Mouse (Mus musculus) limb, embryonic 12.5 days (tissue): ENCODE data around the gene Zfp609. TPM values are rescaled to one million over a fixed set of nuclear protein-coding genes. Genes with fewer than 3 reads are reported as not detected.

Experiments
- ATAC-seq: fragments of 200-750 bp; cut with Nextera tagmentation; 2 replicates; pipeline ENCODE4 v1.8.0; 2017; ENCODE audit warnings: low read depth, moderate TSS enrichment; ENCODE audit not compliant: insufficient number of reproducible peaks, insufficient read depth, low FRiP score, low TSS enrichment
- H3K27ac ChIP-seq: fragments of 300-500 bp; sonication (generic); 2 replicates; pipeline ENCODE4 v1.5.1; 2016; ENCODE audit warnings: mild to moderate bottlenecking, moderate library complexity
- H3K27me3 ChIP-seq: fragments of 300-500 bp; sonication (generic); 2 replicates; pipeline ENCODE4 v1.6.1; 2016; ENCODE audit warnings: mild to moderate bottlenecking, moderate library complexity
- H3K36me3 ChIP-seq: fragments of 300-500 bp; sonication (generic); 2 replicates; pipeline ENCODE4 v1.6.1; 2016; ENCODE audit warnings: mild to moderate bottlenecking, moderate library complexity
- H3K4me1 ChIP-seq: fragments of 300-500 bp; sonication (generic); replicated peaks from 2 replicates; pipeline ENCODE4 v1.6.1; 2016
- H3K4me2 ChIP-seq: fragments of 300-500 bp; sonication (generic); 2 replicates; pipeline ENCODE4 v1.6.1; 2016; ENCODE audit warnings: mild to moderate bottlenecking, moderate library complexity
- H3K4me3 ChIP-seq: fragments of 300-500 bp; sonication (generic); replicated peaks from 2 replicates; pipeline ENCODE4 v1.5.1; 2016; ENCODE audit warnings: mild to moderate bottlenecking
- H3K9ac ChIP-seq: fragments of 300-500 bp; sonication (generic); replicated peaks from 2 replicates; pipeline ENCODE4 v1.6.1; 2016; ENCODE audit warnings: mild to moderate bottlenecking, moderate library complexity
- H3K9me3 ChIP-seq: fragments of 300-500 bp; sonication (generic); 2 replicates; pipeline ENCODE4 v1.6.1; 2016; ENCODE audit warnings: mild to moderate bottlenecking, moderate library complexity
- whole genome bisulfite sequencing: fragments of 180-500 bp; shearing (Covaris S2); methylation state at CpG from one replicate; pipeline ENCODE4 v1.1.7; 2016; 5-methylcytosine and 5-hydroxymethylcytosine counted together
- polyA plus RNA-seq: library from polyadenylated mRNA; unstranded; fragments of >200 nt; fragmentation: Nextera tagmentation; extraction: Ambion mirVana; gene quantifications from 2 replicates; pipeline ENCODE4 v1.2.1, GENCODE M21; 2016

The Zfp609 gene
- 8.7 and 9.3 TPM in 2 replicates for polyA plus RNA-seq

DNA sequence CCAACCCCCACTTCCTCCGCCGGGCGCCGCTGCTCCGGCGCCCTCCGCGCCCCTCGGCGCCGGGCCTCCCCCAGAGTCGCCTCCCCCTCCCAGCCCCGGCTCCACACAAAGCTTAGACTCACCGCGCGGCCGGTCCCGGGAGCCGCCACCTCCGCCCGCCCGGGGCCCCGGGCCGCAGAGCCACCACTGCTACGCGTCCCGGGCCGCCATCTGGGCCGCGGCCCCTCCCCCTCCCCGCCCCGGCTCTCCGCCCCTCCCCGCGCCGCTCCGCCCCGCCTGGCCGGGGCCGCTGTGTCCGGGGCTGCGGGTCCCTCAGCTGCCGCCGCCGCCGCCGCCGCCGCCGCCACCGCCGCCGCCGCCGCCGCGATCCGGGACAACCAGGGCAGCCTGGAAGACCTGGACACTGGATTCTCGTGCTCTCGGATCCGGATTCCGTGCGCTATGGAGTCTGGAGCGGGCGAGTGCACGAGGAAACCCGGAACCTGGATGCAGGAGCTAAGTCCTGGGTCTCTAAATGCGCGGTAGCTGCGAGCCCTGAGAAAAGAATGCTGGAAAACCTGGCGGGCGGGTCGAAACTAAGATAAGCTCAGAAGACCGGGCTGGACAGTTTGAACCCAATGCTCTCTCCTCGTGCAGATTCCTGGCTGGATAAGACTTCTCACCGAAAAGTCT lies at the start of gene Zfp609:
Zfp609 (minus strand) TSS at position 221 of the 672 bp plus-strand sequence.
- peaks cover 28% of the 10 kb centered on the region for H3K4me1 ChIP-seq
- peak; percentile 85 for ATAC-seq
- no peaks in the 10 kb centered on the region for H3K9me3 ChIP-seq
- H3K9ac ChIP-seq, result peak within 1 kb of the TSS; percentile 98
- 0 out of 2 replicates have a peak, but pooled peaks cover 4% of the 10 kb centered on the region for H3K36me3 ChIP-seq
- no peaks in the 10 kb centered on the region for H3K27me3 ChIP-seq
- peak within 1 kb of the TSS; percentile 87 for H3K4me3 ChIP-seq
- H3K4me2 ChIP-seq, result peak within 1 kb of the TSS; percentile 73
- peak within 1 kb of the TSS; percentile 99 for H3K27ac ChIP-seq
- under 1% methylated on average over 60 of the region's 76 CpGs for WGBS

DNA sequence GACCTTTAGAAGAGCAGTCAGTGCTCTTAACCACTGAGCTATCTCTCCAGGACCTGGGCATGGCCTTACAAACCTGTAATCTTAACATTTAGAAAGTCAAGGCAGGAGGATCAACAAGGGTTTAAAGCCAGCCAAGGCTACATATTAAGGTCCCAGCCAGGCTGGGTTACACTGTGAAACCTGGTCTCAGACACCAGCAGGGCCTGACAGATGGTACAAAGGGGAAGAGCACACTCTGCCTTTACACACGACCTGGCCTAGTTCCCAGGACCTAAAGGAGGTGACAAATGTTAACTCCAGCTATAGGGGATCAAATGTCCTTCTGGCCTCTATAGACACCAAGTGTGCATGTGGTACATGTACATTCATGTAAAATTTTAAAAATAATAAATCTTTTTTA lies 32.3 kb upstream of the Zfp609 start:
- WGBS, result 66% methylated on average over 1 of the region's 1 CpGs
- Histone ChIP-seq H3K36me3 (peaks cover 74% of the 10 kb centered on the region), H3K4me1 (no peaks in the 10 kb centered on the region), H3K9me3 (no peaks in the 10 kb centered on the region), H3K4me3 (no peak overlapping the region), H3K27me3 (no peaks in the 10 kb centered on the region), H3K4me2 (no peak overlapping the region), H3K27ac (no peak overlapping the region), H3K9ac (no peak overlapping the region)
- no peak for ATAC-seq

DNA sequence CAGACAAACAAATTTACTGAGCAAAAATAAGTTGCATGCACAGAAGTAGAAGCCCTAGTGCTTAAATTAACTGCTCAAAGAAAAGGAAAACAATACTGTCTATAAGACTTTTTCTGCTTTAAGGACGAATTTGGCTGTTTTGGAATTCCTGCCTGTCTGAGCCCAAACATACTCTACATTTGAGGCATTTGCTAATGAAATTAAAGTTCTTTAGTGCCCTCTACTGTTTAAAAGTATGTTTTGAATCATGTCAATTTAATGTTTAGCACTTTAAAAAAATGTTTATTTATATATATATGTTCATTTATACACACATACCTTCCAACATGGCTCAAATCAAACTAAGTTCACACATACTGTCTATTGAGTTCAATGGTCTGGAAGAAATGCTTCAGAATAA lies 22.8 kb upstream of the Zfp609 start:
- no peak overlapping the region for H3K4me2 ChIP-seq

DNA sequence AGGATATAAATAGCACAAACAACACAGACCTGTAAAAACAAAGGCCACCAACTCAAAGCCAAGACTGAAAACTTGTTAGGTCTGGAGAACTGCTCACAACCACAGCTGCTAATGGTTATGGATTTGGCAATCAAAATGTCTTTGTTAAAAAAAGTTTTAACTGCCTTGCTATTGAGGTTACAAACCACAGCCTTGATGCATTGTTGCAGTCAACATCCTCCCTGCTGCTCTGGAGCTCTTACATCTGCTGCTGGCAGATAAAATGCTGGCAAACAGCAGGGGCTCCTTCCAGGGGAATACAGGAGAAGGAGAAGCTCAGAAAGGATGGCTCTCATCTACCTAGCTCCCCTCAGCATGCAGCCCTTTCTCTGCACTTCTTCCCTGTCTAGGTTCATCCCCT lies 20.8 kb upstream of the Zfp609 start:
- Histone ChIP-seq H3K4me1 (no peaks in the 10 kb centered on the region), H3K36me3 (peaks cover 43% of the 10 kb centered on the region), H3K9me3 (no peaks in the 10 kb centered on the region), H3K4me2 (no peak overlapping the region), H3K27ac (no peak overlapping the region), H3K4me3 (no peak overlapping the region), H3K27me3 (no peaks in the 10 kb centered on the region), H3K9ac (no peak overlapping the region)
- no peak for ATAC-seq

More for the DNA sequence above, 22.8 kb upstream of the Zfp609 start:
- Histone ChIP-seq H3K27me3 (no peaks in the 10 kb centered on the region), H3K4me1 (no peaks in the 10 kb centered on the region), H3K36me3 (peaks cover 47% of the 10 kb centered on the region), H3K9ac (no peak overlapping the region), H3K9me3 (no peaks in the 10 kb centered on the region), H3K4me3 (no peak overlapping the region), H3K27ac (no peak overlapping the region)
- ATAC-seq, result no peak
- WGBS, result 26% methylated on average over 1 of the region's 1 CpGs

DNA sequence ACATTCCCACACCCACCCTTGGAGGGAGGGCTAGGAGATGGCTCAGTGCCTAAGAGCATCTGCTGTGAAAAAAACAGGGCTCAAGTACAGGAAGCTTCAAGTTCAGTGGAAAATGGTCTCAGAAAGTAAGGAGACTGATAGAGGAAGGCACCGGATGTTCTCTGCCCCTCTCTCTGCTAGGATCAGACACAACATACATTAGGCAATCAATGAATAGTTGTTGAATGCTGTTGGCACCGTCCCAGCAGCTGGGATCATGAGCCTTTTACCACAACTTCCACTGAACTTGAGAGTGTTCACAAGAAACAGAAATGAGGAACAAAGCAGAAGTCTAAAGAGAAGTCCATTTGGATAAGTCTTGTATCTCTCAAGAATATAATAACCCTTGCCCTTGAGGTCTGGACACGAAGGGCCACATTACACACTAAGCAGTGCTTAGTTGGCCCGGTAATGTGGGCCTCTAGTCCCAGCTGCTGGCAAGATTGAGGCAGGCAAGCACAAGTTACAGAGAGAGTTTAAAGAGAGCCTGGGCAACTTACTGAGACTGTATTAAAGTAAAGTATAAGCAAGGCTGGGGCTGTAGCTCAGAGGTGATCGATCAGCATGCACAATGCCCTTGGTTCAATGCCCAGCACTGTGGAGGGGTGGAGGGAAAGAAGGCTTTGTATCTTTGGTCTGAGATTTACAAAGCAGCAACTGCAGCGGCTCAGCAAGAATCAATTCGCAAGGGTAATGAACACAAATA lies 17.2 kb upstream of the Zfp609 start:
- Histone ChIP-seq H3K9ac (no peak overlapping the region), H3K4me1 (no peaks in the 10 kb centered on the region), H3K27me3 (no peaks in the 10 kb centered on the region), H3K4me3 (no peak overlapping the region), H3K36me3 (peaks cover 44% of the 10 kb centered on the region; the same call in 1 of the 2 replicates), H3K27ac (no peak overlapping the region), H3K4me2 (no peak overlapping the region), H3K9me3 (no peaks in the 10 kb centered on the region)
- no peak for ATAC-seq
- 90% methylated on average over 7 of the region's 7 CpGs for WGBS

DNA sequence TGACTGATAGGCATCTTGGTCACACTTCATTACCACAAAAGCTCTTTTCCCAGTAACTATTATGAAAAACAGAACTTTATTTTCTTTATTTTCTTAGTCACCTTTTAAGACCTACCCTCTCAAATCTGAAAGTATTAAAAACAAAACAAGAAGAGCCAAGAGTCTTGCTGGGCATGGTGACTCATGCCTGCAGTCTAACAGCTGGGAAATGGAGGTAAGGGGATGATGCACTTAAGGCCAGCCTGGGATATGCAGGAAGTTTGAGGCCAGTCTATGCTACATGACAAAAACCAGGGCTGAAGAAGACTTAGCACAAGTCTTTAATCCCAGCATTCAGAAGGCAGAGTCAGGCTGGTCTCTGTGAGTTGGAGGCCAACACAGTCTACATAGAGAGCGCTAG lies 12.5 kb upstream of the Zfp609 start:
- Histone ChIP-seq H3K4me1 (no peaks in the 10 kb centered on the region), H3K27me3 (no peaks in the 10 kb centered on the region), H3K4me2 (no peak overlapping the region), H3K36me3 (peaks cover 57% of the 10 kb centered on the region), H3K9me3 (no peaks in the 10 kb centered on the region), H3K4me3 (no peak overlapping the region), H3K27ac (no peak overlapping the region), H3K9ac (no peak overlapping the region)
- no peak for ATAC-seq
- 97% methylated on average over 1 of the region's 1 CpGs for WGBS

DNA sequence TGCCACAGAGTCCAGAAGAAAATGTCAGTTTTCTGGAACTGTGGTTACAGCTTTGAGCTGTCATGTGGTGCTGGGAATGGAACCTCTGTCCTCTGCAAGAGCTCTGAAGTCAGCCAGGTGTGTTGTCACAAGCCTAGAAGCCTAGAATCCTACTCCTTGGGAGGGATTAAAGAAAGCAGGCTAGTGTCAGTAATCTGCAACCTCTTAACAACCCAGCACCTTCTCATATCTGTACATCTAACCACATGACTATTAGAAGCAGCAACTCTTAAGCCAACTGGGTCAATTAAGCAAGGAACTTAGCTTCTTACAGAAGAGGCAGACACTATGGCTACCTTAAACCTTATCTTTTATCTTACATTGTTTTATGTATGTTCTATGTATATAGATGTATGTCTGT lies 9.6 kb upstream of the Zfp609 start:
- Histone ChIP-seq H3K4me3 (no peak overlapping the region), H3K4me1 (no peaks in the 10 kb centered on the region), H3K36me3 (peaks cover 43% of the 10 kb centered on the region), H3K9ac (no peak overlapping the region), H3K27me3 (no peaks in the 10 kb centered on the region), H3K4me2 (no peak overlapping the region), H3K9me3 (no peaks in the 10 kb centered on the region), H3K27ac (no peak overlapping the region)
- ATAC-seq, result no peak

DNA sequence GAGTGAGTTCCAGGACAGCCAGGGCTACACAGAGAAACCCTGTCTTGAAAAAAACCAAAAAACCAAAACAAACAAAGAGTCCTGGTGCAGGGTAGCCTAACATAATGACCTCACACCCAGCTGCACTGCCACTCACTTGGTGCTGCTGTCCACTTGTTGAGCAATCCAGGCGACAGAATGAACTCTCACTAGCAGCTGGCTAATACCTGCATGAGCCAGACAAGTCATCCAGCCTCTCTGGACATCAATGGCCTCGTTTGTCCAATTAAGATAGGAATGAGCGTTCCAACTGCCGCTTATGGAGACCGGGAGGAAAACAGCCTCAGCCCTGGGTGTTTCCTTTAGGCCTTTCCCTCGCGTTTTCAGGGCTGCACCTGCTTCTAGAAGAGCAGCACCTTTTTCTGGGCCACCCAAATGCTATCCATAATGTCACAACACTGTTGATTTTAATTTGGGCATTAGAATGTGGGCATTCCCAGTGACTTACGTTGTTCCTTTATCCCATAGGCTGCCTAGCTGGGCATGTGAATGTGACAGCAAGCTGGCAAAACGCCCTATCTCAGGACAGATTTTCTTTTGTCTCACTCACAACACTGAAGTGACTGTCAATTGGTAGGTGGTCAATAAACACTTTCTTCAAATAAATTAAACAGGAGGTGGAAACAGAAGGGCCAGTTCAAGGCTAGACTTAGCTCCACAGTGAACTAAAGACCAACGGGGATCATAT lies 7.4 kb upstream of the Zfp609 start:
- H3K9me3 ChIP-seq, result no peaks in the 10 kb centered on the region
- no peaks in the 10 kb centered on the region for H3K4me1 ChIP-seq
- no peak overlapping the region for H3K9ac ChIP-seq
- H3K27ac ChIP-seq, result no peak overlapping the region
- H3K4me2 ChIP-seq, result no peak overlapping the region
- H3K27me3 ChIP-seq, result no peaks in the 10 kb centered on the region
- H3K36me3 ChIP-seq, result peaks cover 33% of the 10 kb centered on the region
- 71% methylated on average over 10 of the region's 10 CpGs for WGBS
- no peak overlapping the region for H3K4me3 ChIP-seq
- ATAC-seq, result no peak

DNA sequence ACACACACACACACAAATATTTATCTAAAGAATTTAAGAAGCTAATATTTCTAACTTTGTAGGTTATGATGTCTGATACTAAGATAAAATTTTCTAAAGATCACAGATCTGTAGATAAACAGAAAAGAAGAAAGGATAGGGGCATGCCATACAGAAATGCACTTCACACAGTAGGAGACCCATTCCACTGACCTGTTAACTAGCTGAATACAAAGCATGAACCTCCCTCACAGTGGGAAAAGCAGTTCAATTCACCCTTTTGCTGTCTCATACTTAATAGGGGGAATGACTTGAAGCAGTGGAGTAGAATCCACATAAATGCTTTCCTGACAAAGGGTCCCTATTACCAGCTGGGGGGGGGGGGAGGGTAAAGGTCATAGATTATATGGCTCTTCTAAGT lies 6.3 kb upstream of the Zfp609 start:
- Histone ChIP-seq H3K4me3 (no peak overlapping the region), H3K36me3 (peaks cover 30% of the 10 kb centered on the region), H3K9ac (no peak overlapping the region), H3K27ac (no peak overlapping the region), H3K9me3 (no peaks in the 10 kb centered on the region), H3K27me3 (no peaks in the 10 kb centered on the region), H3K4me2 (no peak overlapping the region), H3K4me1 (no peaks in the 10 kb centered on the region; the same call in 1 of the 2 replicates)
- ATAC-seq, result no peak

DNA sequence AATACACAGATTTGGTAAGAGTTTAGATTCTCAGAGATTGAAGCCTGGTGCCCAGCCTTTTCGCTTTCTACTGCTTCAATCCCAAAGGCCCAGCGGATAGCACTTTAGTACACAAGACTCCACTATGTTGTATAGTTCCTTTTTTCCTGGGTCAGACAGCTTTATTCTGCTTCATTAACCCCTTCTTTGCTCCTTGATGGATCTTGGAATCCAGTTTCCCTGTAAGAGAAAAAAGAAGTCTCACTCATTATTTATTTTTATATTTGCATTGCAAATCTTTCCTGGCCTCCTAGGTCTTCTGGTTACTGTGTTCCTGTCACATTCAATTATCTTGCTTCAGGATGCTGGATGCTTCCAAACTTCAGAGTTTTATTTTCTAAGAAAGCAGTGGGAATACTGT lies 5.9 kb upstream of the Zfp609 start:
- 92% methylated on average over 2 of the region's 2 CpGs for WGBS
- no peak overlapping the region for H3K4me3 ChIP-seq
- H3K9ac ChIP-seq, result no peak overlapping the region
- H3K9me3 ChIP-seq, result no peaks in the 10 kb centered on the region
- ATAC-seq, result no peak
- no peaks in the 10 kb centered on the region; the same call in 1 of the 2 replicates for H3K4me1 ChIP-seq
- H3K4me2 ChIP-seq, result no peak overlapping the region
- peaks cover 26% of the 10 kb centered on the region for H3K36me3 ChIP-seq
- no peak overlapping the region for H3K27ac ChIP-seq
- no peaks in the 10 kb centered on the region for H3K27me3 ChIP-seq

DNA sequence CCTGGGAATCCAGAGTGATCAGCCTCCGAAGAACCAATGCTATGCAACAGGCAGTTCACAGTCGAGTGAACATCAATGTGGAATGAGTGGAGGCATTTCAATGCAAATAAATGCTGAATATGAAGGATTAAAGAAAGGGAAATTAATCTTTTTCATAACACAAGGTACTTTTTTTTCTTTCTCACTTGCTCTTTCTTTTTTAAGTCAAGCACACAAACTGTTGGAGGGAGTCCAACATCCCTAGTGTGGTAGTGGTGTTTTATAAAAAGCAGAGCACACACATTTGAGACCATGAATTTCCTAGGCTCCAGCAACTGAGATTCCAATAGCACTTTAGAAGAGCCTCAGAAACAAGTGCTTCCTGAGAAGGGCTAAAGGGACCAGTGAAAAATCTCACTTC lies 4.7 kb upstream of the Zfp609 start:
- no peaks in the 10 kb centered on the region; the same call in 1 of the 2 replicates for H3K4me1 ChIP-seq
- no peaks in the 10 kb centered on the region for H3K27me3 ChIP-seq
- H3K36me3 ChIP-seq, result peaks cover 16% of the 10 kb centered on the region; the same call in 1 of the 2 replicates
- H3K4me2 ChIP-seq, result no peak overlapping the region
- no peak overlapping the region for H3K9ac ChIP-seq
- no peaks in the 10 kb centered on the region for H3K9me3 ChIP-seq
- WGBS, result 85% methylated on average over 2 of the region's 2 CpGs
- no peak overlapping the region for H3K4me3 ChIP-seq
- ATAC-seq, result no peak
- H3K27ac ChIP-seq, result no peak overlapping the region
